Mouse (Mus musculus): ENCODE results near the gene Pkd1l1.

Pkd1l1 gene

GRCm38 (mm10) chr11:8973166-8973565, at the start of gene Pkd1l1:
Pkd1l1 (minus strand) TSS chr11:8973266.
- no peak for DNase-seq (ENCODE audit: low spot score)

GRCm38 (mm10) chr11:9020207-9020606, 47.1 kb upstream of the Pkd1l1 start:
- DNase-seq (ENCODE audit: low spot score) = no peak

GRCm38 (mm10) chr11:9018491-9019267, 45.6 kb upstream of the Pkd1l1 start:
- DNase-seq (ENCODE audit: low spot score) = no peak

GRCm38 (mm10) chr11:9014740-9015139, 41.7 kb upstream of the Pkd1l1 start:
- no peak for DNase-seq (ENCODE audit: low spot score)

- DNase-seq (ENCODE audit: low spot score) = no peak
Measured at GRCm38 (mm10) chr11:9011348-9011747, 38.3 kb upstream of the Pkd1l1 start.

GRCm38 (mm10) chr11:9010853-9011339, 37.8 kb upstream of the Pkd1l1 start, which contains the start of gene Hus1:
Hus1 (minus strand) TSS chr11:9011191.
- DNase-seq (ENCODE audit: low spot score) = peak; percentile 90

- peak; percentile 57 for DNase-seq (ENCODE audit: low spot score)
Measured at GRCm38 (mm10) chr11:9010416-9010815, 37.4 kb upstream of the Pkd1l1 start.

- DNase-seq (ENCODE audit: low spot score) = no peak
Measured at GRCm38 (mm10) chr11:9008761-9009160, 35.7 kb upstream of the Pkd1l1 start.

- no peak for DNase-seq (ENCODE audit: low spot score)
Measured at GRCm38 (mm10) chr11:8988084-8988483, 15.0 kb upstream of the Pkd1l1 start.

- DNase-seq (ENCODE audit: low spot score) = no peak
Measured at GRCm38 (mm10) chr11:8986058-8986457, 13.0 kb upstream of the Pkd1l1 start.

GRCm38 (mm10) chr11:8983237-8983861, 10.3 kb upstream of the Pkd1l1 start:
- DNase-seq (ENCODE audit: low spot score) = peak; percentile 85

GRCm38 (mm10) chr11:8978154-8978553, 5.1 kb upstream of the Pkd1l1 start:
- DNase-seq (ENCODE audit: low spot score) = no peak

GRCm38 (mm10) chr11:8972093-8972492, 973 bp downstream of the Pkd1l1 start:
- no peak for DNase-seq (ENCODE audit: low spot score)

- DNase-seq (ENCODE audit: low spot score) = no peak
Measured at GRCm38 (mm10) chr11:8970509-8970908, 2.6 kb downstream of the Pkd1l1 start.

GRCm38 (mm10) chr11:8968094-8968493, 5.0 kb downstream of the Pkd1l1 start:
- DNase-seq (ENCODE audit: low spot score) = no peak

GRCm38 (mm10) chr11:8958572-8958971, 14.5 kb downstream of the Pkd1l1 start:
- DNase-seq (ENCODE audit: low spot score) = no peak

- DNase-seq (ENCODE audit: low spot score) = no peak
Measured at GRCm38 (mm10) chr11:8958108-8958507, 15.0 kb downstream of the Pkd1l1 start.

GRCm38 (mm10) chr11:8957023-8957422, 16.0 kb downstream of the Pkd1l1 start:
- no peak for DNase-seq (ENCODE audit: low spot score)

GRCm38 (mm10) chr11:8955678-8956077, 17.4 kb downstream of the Pkd1l1 start:
- DNase-seq (ENCODE audit: low spot score) = peak; percentile 53

GRCm38 (mm10) chr11:8949765-8950430, 23.2 kb downstream of the Pkd1l1 start:
- no peak for DNase-seq (ENCODE audit: low spot score)

- no peak for DNase-seq (ENCODE audit: low spot score)
Measured at GRCm38 (mm10) chr11:8948871-8949270, 24.2 kb downstream of the Pkd1l1 start.

GRCm38 (mm10) chr11:8944114-8944513, 29.0 kb downstream of the Pkd1l1 start:
- DNase-seq (ENCODE audit: low spot score) = no peak

- no peak for DNase-seq (ENCODE audit: low spot score)
Measured at GRCm38 (mm10) chr11:8942446-8942845, 30.6 kb downstream of the Pkd1l1 start.

All from testis, postnatal 10 days (tissue).